Mouse (Mus musculus) midbrain, embryonic 11.5 days (tissue): ENCODE data around the gene Arhgap25. TPM values are rescaled to one million over a fixed set of nuclear protein-coding genes. Genes with fewer than 3 reads are reported as not detected.
"Not testable (repeated sequence)": the region's sequence is repeated elsewhere in the genome, so short reads cannot be mapped to it uniquely, and the experiment has no call there.

Experiments used
- ATAC-seq: fragments of 200-750 bp; cut with Nextera tagmentation; 2 replicates; pipeline ENCODE4 v1.8.0; 2017; ENCODE audit warnings: moderate TSS enrichment, moderate library complexity; ENCODE audit not compliant: low FRiP score
- DNase-seq: peaks from one replicate; pipeline ENCODE4 v3.0.0; 2015; ENCODE audit warnings: low spot score; ENCODE audit errors: missing footprints
- H3K27ac ChIP-seq: fragments of 300-500 bp; sonication (generic); 2 replicates; pipeline ENCODE4 v1.5.1; 2014; ENCODE audit warnings: low read depth, low read length
- H3K27me3 ChIP-seq: fragments of 300-500 bp; sonication (generic); 2 replicates; pipeline ENCODE4 v1.6.1; 2014; ENCODE audit warnings: mild to moderate bottlenecking, low read length, moderate library complexity, mixed read lengths; ENCODE audit not compliant: control insufficient read depth, insufficient read depth
- H3K36me3 ChIP-seq: fragments of 300-500 bp; sonication (generic); 2 replicates; pipeline ENCODE4 v1.6.1; 2014; ENCODE audit warnings: mild to moderate bottlenecking, low read length, moderate library complexity, mixed read lengths; ENCODE audit not compliant: control insufficient read depth, insufficient read depth
- H3K4me1 ChIP-seq: fragments of 300-500 bp; sonication (generic); 2 replicates; pipeline ENCODE4 v1.6.1; 2014; ENCODE audit warnings: low read length; ENCODE audit not compliant: control insufficient read depth, insufficient read depth
- H3K4me2 ChIP-seq: fragments of 300-500 bp; sonication (generic); 2 replicates; pipeline ENCODE4 v1.6.1; 2014; ENCODE audit warnings: mild to moderate bottlenecking, moderate library complexity
- H3K4me3 ChIP-seq: fragments of 300-500 bp; sonication (generic); 2 replicates; pipeline ENCODE4 v1.5.1; 2014; ENCODE audit warnings: low read depth, low read length
- H3K9ac ChIP-seq: fragments of 300-500 bp; sonication (generic); 2 replicates; pipeline ENCODE4 v1.6.1; 2014; ENCODE audit warnings: low read length
- H3K9me3 ChIP-seq: fragments of 300-500 bp; sonication (generic); 2 replicates; pipeline ENCODE4 v1.6.1; 2016; ENCODE audit warnings: low read length; ENCODE audit not compliant: control insufficient read depth
- WGBS: fragments of 180-500 bp; shearing (Covaris S2); extraction: QIAGEN DNeasy Blood & Tissue Kit; methylation state at CpG from one replicate; pipeline ENCODE4 v1.1.7; 2014; 5-methylcytosine and 5-hydroxymethylcytosine counted together
- polyA plus RNA-seq: library from polyadenylated mRNA; unstranded; fragments of >200 nt; fragmentation: Nextera tagmentation; extraction: Ambion mirVana; gene quantifications from 2 replicates; pipeline ENCODE4 v1.2.1, GENCODE M21; 2014

The Arhgap25 gene
- 1.7 and 2.3 TPM in 2 replicates for polyA plus RNA-seq

DNA sequence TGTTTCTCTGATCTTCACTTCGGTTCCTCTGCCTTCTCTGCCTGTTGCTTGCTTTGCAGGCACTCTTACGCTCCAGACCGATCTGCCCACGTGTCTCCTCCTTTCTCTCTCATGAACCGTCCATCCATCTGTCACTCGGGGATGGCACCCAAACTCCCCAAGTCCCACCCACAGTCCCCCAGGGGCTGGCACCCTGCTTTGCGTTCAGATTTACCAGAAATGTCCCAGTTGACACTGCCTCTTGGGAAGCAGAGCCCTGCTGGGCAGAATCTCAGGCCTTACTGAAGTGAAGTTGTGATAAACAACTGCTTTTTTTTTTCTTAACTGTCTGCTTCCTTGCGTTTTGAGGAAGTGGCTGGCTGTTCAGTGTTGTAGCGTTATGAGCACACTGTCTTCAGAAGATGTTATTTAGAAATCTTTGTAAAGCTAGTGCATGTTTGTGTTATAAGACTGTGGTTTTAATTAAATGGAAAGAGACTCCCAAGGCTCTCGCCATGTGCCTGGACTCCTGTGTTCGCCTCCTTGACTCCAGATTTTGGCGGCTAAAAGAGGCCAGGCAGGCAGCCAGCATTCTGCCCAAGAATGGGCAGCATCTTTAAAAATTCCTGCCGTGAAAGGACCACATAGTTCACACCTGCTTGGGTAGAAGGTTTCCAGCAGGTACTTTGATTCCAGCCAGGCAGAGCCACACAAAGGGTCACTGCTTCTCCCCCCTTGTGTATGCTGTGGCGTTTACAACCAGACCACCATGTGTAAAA is at the start of gene Arhgap25:
Arhgap25 (minus strand) TSS at position 307 of the 758 bp plus-strand sequence.
- 0 out of 2 replicates have a peak, but pooled peaks cover 2% of the 10 kb centered on the region for H3K4me1 ChIP-seq
- H3K9me3 ChIP-seq = no peaks in the 10 kb centered on the region
- H3K4me3 ChIP-seq = no peak within 1 kb of the TSS
- no peaks in the 10 kb centered on the region for H3K36me3 ChIP-seq
- no peak within 1 kb of the TSS for H3K4me2 ChIP-seq
- no peak for DNase-seq
- no peak for ATAC-seq
- no peaks in the 10 kb centered on the region for H3K27me3 ChIP-seq
- no peak within 1 kb of the TSS for H3K27ac ChIP-seq
- H3K9ac ChIP-seq = no peak within 1 kb of the TSS
- 77% methylated on average over 14 of the region's 14 CpGs for WGBS

DNA sequence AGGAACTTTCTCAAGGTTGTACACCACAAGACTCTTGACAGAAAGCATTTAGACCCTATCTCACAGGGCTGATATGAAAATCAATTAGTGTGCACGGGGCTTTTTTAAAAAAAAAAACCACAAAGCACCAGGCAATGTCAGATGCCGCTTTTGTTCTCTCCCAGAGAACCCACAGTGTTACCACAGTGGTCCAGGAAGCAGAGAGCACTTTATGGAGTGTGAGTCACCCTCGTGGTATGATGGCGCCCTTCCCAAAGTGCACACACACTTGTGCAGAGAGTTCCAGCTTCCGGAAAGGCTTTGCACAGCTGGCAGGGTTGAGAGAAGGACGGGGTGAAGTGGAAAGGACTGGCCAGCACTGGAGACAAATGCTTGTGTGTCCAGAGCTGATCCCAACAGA is 49.4 kb upstream of the Arhgap25 start:
- 83% methylated on average over 6 of the region's 6 CpGs for WGBS
- H3K36me3 ChIP-seq = no peaks in the 10 kb centered on the region
- H3K27ac ChIP-seq = no peak overlapping the region; the same call in 1 of the 2 replicates
- H3K9ac ChIP-seq = no peak overlapping the region
- ATAC-seq = no peak
- H3K4me1 ChIP-seq = no peaks in the 10 kb centered on the region
- H3K9me3 ChIP-seq = no peaks in the 10 kb centered on the region
- no peak overlapping the region for H3K4me3 ChIP-seq
- DNase-seq = no peak
- no peak overlapping the region for H3K4me2 ChIP-seq
- no peaks in the 10 kb centered on the region for H3K27me3 ChIP-seq

DNA sequence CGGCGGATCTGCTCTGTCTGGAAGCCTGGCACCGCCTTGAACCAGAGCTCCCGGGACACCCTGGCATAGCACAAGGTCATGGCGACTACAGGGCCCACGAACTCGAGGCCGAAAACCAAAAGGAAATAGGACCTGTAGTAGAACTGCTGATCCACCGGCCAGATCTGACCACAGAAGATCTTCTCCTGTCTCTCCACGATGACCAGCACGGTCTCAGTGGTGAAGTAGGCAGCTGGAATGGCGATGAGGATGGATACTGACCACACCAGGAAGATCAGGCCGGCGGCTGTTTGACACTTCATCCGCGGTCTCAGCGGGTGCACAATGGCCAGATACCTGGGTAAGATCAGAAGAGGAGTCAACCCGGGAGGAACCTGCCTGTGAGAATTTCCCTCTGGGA is 48.5 kb upstream of the Arhgap25 start:
- no peak overlapping the region for H3K9ac ChIP-seq
- no peaks in the 10 kb centered on the region for H3K27me3 ChIP-seq
- H3K4me2 ChIP-seq = no peak overlapping the region
- no peak overlapping the region for H3K4me3 ChIP-seq
- no peak overlapping the region for H3K27ac ChIP-seq
- H3K36me3 ChIP-seq = no peaks in the 10 kb centered on the region
- 88% methylated on average over 18 of the region's 18 CpGs for WGBS
- no peak for DNase-seq
- ATAC-seq = no peak
- no peaks in the 10 kb centered on the region for H3K4me1 ChIP-seq
- no peaks in the 10 kb centered on the region for H3K9me3 ChIP-seq

DNA sequence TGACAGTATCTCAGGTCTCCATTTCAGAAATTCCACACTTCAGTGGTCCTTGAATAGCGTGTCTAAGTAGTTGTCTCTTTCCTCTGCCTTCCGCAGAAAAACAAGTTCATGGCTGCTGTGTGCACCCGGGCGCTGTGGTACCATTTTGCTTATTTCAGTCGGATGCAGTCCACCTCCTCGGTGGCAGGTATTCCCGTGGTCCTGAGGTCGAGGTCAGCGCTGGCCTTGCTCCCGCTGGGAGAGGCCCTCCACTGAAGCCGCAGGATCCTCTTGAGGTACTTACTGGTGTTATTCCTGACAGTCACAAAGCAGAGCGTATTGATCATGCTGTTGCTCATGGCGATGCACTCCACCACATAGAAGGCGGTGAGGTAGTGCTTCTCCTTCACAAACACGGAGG is 48.0 kb upstream of the Arhgap25 start:
- DNase-seq (no peak), ATAC-seq (no peak)
- Histone ChIP-seq H3K4me1 (no peaks in the 10 kb centered on the region), H3K27ac (no peak overlapping the region), H3K9ac (no peak overlapping the region), H3K4me3 (no peak overlapping the region), H3K9me3 (no peaks in the 10 kb centered on the region), H3K36me3 (no peaks in the 10 kb centered on the region), H3K27me3 (no peaks in the 10 kb centered on the region), H3K4me2 (no peak overlapping the region)
- 85% methylated on average over 15 of the region's 15 CpGs for WGBS

DNA sequence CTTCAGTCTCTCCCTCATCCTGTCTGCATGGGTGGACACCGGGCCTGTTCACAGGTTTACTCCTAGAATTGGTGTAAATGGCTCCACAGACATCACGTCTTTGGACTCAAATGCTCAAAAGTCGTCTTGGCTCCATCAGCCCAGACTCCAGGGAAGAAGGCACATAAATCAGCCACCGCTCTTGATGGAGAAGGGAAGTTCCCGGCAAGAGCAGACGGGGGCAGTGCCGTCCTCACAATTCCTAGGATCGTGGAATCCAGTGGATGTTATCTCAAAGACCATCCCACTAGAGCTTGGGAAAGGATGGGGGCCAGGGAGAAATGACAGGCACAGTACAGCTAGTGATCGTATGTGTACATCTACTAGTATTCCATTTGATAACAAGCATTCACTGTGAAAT is 45.2 kb upstream of the Arhgap25 start:
- H3K27ac ChIP-seq = no peak overlapping the region
- DNase-seq (no peak), ATAC-seq (no peak)
- H3K4me1 ChIP-seq = no peaks in the 10 kb centered on the region
- H3K9ac ChIP-seq = no peak overlapping the region
- H3K9me3 ChIP-seq = no peaks in the 10 kb centered on the region
- H3K4me2 ChIP-seq = no peak overlapping the region
- H3K27me3 ChIP-seq = no peaks in the 10 kb centered on the region
- 59% methylated on average over 9 of the region's 9 CpGs for WGBS
- H3K36me3 ChIP-seq = no peaks in the 10 kb centered on the region
- H3K4me3 ChIP-seq = no peak overlapping the region

DNA sequence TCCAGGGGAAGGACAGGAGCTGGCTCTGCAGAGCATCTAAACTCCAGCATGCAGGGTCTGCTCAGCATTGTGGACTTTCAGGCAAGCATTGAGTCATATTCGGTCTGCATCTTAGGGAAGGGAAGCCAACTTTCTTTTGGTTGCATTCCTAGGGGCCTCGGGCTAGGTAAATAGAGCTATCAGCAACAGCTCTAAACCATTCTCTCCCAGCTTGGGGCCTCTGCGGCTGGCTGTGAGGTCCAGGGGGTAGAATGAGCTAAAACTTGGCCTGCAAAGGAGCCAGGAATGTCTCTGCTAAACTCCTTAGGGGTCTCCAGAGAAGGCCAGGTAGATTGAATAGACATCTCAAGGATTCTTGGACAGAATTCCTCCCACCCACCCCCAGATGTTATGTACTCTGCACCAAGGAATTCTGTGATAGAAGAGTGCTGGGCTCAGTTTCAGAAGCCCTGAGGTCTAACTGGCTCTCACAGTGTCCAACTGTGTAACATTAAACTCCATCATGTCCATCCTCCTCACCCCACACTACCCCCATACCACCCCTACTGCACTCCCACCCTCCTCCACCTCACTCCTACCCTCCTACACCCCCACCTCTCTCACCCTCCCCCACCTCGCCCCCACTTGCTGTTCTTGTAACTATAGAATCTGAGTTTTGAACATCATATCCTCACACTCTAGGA is 43.7 kb upstream of the Arhgap25 start:
- Histone ChIP-seq H3K4me1 (no peaks in the 10 kb centered on the region), H3K9me3 (no peaks in the 10 kb centered on the region), H3K27ac (no peak overlapping the region), H3K4me3 (no peak overlapping the region), H3K27me3 (no peaks in the 10 kb centered on the region), H3K36me3 (no peaks in the 10 kb centered on the region), H3K9ac (no peak overlapping the region), H3K4me2 (no peak overlapping the region)
- ATAC-seq (no peak), DNase-seq (no peak)
- 53% methylated on average over 4 of the region's 4 CpGs for WGBS

DNA sequence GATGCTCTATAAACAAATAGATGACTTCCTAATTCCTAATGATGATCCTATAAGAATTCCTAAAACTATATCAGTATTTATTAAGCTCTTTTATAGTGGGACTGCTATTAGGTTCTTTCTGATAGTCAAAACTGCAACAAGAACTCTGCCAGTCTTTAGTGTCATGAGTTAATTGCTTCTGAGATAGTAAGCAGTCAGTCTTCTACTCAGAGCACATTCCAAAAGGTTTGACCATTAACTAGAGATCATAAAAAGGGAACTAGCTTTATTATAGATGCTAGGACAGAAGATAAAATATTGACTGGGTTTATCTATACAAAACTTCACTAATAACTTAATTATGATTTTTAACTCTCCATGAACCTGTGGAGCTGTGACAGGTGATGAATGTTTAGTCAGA is 38.8 kb upstream of the Arhgap25 start:
- not testable (repeated sequence) for H3K27me3 ChIP-seq, H3K9me3 ChIP-seq, H3K4me3 ChIP-seq, H3K9ac ChIP-seq, H3K27ac ChIP-seq, DNase-seq, H3K4me2 ChIP-seq, H3K4me1 ChIP-seq, H3K36me3 ChIP-seq, ATAC-seq

DNA sequence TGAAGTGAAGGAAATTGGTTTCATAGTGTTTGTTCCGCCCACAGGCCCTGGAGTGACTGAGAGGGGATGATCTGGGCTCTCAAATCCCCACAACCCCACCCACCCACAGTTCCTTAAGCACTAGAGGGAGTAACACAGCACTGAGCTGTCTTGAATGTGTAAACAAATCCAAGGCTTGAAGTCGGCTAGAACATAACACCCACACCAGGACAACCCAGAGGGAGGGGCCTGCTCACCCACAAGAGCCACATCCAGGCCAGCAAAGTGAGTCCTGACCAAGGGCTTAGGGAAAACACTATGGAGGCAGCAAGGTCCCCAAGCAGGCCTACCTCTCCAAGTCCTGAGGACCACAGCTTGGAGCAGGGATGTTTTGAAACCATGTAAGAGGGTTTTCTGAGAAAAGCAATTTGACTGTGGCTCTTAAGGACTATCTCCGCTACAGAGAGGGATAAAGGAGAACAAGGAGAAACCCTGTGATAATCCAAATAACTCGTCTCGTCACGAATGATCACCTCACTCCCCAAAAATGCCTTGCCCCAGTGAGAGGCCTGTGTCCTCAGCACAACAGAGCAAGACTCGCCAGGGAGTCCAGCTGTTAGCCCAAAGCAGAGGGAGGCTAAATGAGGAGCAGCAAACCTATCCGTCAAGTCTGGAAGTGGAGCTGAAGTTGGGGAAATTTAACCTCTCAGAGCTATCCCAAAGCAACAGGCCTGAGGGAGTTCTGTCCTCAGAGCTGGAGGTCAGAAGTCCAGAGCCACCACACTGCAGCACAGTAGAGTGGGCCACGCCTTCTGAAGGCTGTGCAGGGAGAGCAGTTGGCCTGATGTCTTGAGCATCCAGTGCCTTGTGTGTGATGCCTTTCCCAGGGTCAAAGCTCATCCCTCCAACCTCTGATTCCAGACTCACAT is 34.9 kb upstream of the Arhgap25 start:
- Histone ChIP-seq H3K4me1 (no peaks in the 10 kb centered on the region), H3K27ac (no peak overlapping the region), H3K9me3 (no peaks in the 10 kb centered on the region; the same call in 1 of the 2 replicates), H3K4me3 (no peak overlapping the region), H3K4me2 (no peak overlapping the region), H3K9ac (no peak overlapping the region), H3K27me3 (no peaks in the 10 kb centered on the region), H3K36me3 (no peaks in the 10 kb centered on the region)
- DNase-seq = no peak
- WGBS = 50% methylated on average over 9 of the region's 9 CpGs
- no peak for ATAC-seq
